Mouse (Mus musculus): ENCODE results near the gene Cbr3. TPM values are rescaled to one million over a fixed set of nuclear protein-coding genes. Genes with fewer than 3 reads are reported as not detected.

Gene Cbr3
- total RNA-seq, 2 experiments from 2014 or later, result 14.5 to 15.9 TPM

Other genes with a start within 250 kb of the Cbr3 start
- 10 to 100 TPM in 1 of 2 experiments, 1 to 10 TPM in 1; 8.9 to 11.9 TPM for gene Setd4, start 79.2 kb upstream of the Cbr3 start, total RNA-seq (2021)
- gene Cbr1, start 77.4 kb upstream of the Cbr3 start, total RNA-seq (2021), result 10 to 100 TPM; 65.7 to 67.0 TPM
- 1 to 10 TPM; 3.1 to 3.9 TPM for gene Gm5678, start 55.1 kb upstream of the Cbr3 start, total RNA-seq (2021)
- gene Dop1b, start 28.7 kb downstream of the Cbr3 start, total RNA-seq (2021), result 100 to 1,000 TPM in 1 of 2 experiments, 10 to 100 TPM in 1; 90.5 to 103 TPM
- 10 to 100 TPM; 21.6 to 33.0 TPM for gene Morc3, start 148.9 kb downstream of the Cbr3 start, total RNA-seq (2021)
- 1 to 10 TPM in 1 of 2 experiments, under 1 TPM in 1; 0.84 to 1.6 TPM for gene Chaf1b, start 200.7 kb downstream of the Cbr3 start, total RNA-seq (2021)